Mouse (Mus musculus): ENCODE results near the gene Cldn34b1. TPM values are rescaled to one million over a fixed set of nuclear protein-coding genes. Genes with fewer than 3 reads are reported as not detected.

Gene Cldn34b1
- not detected in 2 replicates for total RNA-seq (2023)

GRCm38 (mm10) chrX:154890167-154890566 is at the start of gene Cldn34b1:
TSS of gene Cldn34b1 (minus strand) at chrX:154890267.

GRCm38 (mm10) chrX:154935887-154936286 is 45.8 kb upstream of the Cldn34b1 start, which contains the start of gene Magea6:
TSS of gene Magea6 (minus strand) at chrX:154935987.

Other genes starting within 250 kb of the Cldn34b1 start
- gene Magea6, start 45.7 kb upstream of the Cldn34b1 start, total RNA-seq (2023), result not detected in 2 replicates
- gene Magea3, start 59.2 kb upstream of the Cldn34b1 start, total RNA-seq (2023), result not detected in 2 replicates
- gene Magea8, start 105.6 kb upstream of the Cldn34b1 start, total RNA-seq (2023), result not detected in 2 replicates
- not detected in 2 replicates for gene Magea5, start 172.9 kb upstream of the Cldn34b1 start, total RNA-seq (2023)
- gene Magea1, start 199.5 kb upstream of the Cldn34b1 start, total RNA-seq (2023), result not detected in 2 replicates
- not detected in 2 replicates for gene Magea2, start 203.4 kb upstream of the Cldn34b1 start, total RNA-seq (2023)
- not detected in 2 replicates for gene Cldn34b2, start 238.1 kb upstream of the Cldn34b1 start, total RNA-seq (2023)

All from neutrophil, adult 65 days (primary cell).